Mouse (Mus musculus) c-Kit-negative CD71-positive TER-119-positive erythroid progenitor cells, embryonic 14.5 days (primary cell): ENCODE measurements around the gene Hist2h2ac.
"Not testable (repeated sequence)": the region's sequence is repeated elsewhere in the genome, so short reads cannot be mapped to it uniquely, and the experiment has no call there.

Experiments used
- DNase-seq: peaks from one replicate; pipeline ENCODE4 v3.0.0-alpha.2; 2013; ENCODE audit warnings: low read depth, low spot score

Gene Hist2h2ac

GRCm38 (mm10) chr3:96249034-96249345 is 28.3 kb upstream of the Hist2h2ac start:
- no peak for DNase-seq

GRCm38 (mm10) chr3:96248141-96249033 is 27.7 kb upstream of the Hist2h2ac start:
- DNase-seq = no peak

GRCm38 (mm10) chr3:96247356-96248140 is 26.9 kb upstream of the Hist2h2ac start:
- DNase-seq = no peak

- DNase-seq = not testable (repeated sequence)
Observed at GRCm38 (mm10) chr3:96246427-96246856, 25.8 kb upstream of the Hist2h2ac start, which contains the start of gene Hist2h3c1. Hist2h3c1 (plus strand) TSS chr3:96246685.

GRCm38 (mm10) chr3:96246018-96246417 is 25.3 kb upstream of the Hist2h2ac start:
- not testable (repeated sequence) for DNase-seq

GRCm38 (mm10) chr3:96245003-96245886 is 24.6 kb upstream of the Hist2h2ac start, which contains the start of gene Hist2h2aa1:
Hist2h2aa1 (plus strand) TSS chr3:96245497.
- DNase-seq = peak; percentile 62

GRCm38 (mm10) chr3:96243921-96244572 is 23.4 kb upstream of the Hist2h2ac start:
- no peak for DNase-seq

GRCm38 (mm10) chr3:96240799-96241197 is 20.1 kb upstream of the Hist2h2ac start:
- DNase-seq = no peak

- not testable (repeated sequence) for DNase-seq
Observed at GRCm38 (mm10) chr3:96239949-96240798, 19.5 kb upstream of the Hist2h2ac start, which contains the start of gene Hist2h2aa2. Hist2h2aa2 (minus strand) TSS chr3:96240276.

- DNase-seq = not testable (repeated sequence)
Observed at GRCm38 (mm10) chr3:96238954-96239793, 18.5 kb upstream of the Hist2h2ac start, which contains the start of gene Hist2h3c2. Hist2h3c2 (minus strand) TSS chr3:96239127.

- DNase-seq = peak; percentile 67
Observed at GRCm38 (mm10) chr3:96237904-96238511, 17.3 kb upstream of the Hist2h2ac start.

GRCm38 (mm10) chr3:96237335-96237903 is 16.7 kb upstream of the Hist2h2ac start:
- DNase-seq = no peak

GRCm38 (mm10) chr3:96236834-96237334 is 16.2 kb upstream of the Hist2h2ac start:
- DNase-seq = no peak

- no peak for DNase-seq
Observed at GRCm38 (mm10) chr3:96235836-96236235, 15.2 kb upstream of the Hist2h2ac start.

- DNase-seq = no peak
Observed at GRCm38 (mm10) chr3:96234914-96235313, 14.2 kb upstream of the Hist2h2ac start.

- DNase-seq = no peak
Observed at GRCm38 (mm10) chr3:96231758-96232120, 11.1 kb upstream of the Hist2h2ac start.

GRCm38 (mm10) chr3:96230910-96231757 is 10.5 kb upstream of the Hist2h2ac start:
- no peak for DNase-seq
